Mouse (Mus musculus): ENCODE results near the gene Swi5. TPM values are rescaled to one million over a fixed set of nuclear protein-coding genes. Genes with fewer than 3 reads are reported as not detected.

Gene Swi5
- total RNA-seq, 1 experiment from 2014 or later, result 365 TPM

DNA sequence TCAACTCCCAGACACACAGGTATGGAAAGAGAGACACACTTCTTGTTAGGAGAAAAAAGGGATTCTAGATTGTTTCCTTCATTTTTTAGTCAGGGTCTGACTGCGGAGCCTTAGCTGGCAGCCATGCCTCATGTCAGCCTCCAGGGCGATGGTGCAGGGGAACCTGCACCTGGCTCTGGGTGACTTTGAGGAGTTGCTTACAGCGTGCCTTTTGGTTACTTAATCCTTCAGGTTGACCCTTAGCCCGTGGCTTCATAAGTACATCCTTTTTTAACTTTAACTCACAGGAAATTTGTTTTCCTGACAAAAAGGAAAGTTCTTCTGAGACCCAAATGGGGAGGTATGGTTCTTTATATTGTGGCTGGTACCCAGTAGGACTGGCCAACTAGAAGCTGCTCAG lies 44.9 kb downstream of the Swi5 start:
- ATAC-seq (replicated peaks in 1 of 2; ENCODE audit: insufficient read depth in 1 of 2, low FRiP score in 2 of 2, low TSS enrichment in 1 of 2, low read depth in 1 of 2, poor library complexity in 2 of 2, severe bottlenecking in 2 of 2), result no peak

DNA sequence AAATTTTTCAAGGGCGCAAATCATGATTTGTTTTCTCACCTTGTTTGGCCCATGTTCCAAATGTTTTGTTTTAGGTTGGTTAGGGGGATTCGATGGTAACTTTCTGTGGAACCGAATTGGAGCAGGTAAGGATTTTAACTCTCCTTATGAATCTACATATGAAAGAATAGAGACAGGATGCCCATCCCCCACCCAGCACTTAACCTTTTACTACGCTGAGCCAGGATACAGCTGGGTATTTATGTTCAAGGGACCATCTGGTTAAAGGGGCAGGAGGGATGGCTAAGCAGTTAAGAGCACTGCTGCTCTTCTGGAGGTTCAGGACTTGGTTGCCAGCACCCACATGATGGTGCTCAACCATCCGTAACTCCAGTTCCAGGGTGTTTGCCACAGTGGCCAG lies 47.3 kb downstream of the Swi5 start:
- no peak for ATAC-seq (replicated peaks in 1 of 2; ENCODE audit: insufficient read depth in 1 of 2, low FRiP score in 2 of 2, low TSS enrichment in 1 of 2, low read depth in 1 of 2, poor library complexity in 2 of 2, severe bottlenecking in 2 of 2)

GRCm38 (mm10) chr2:32238708-32239435 lies 49.0 kb downstream of the Swi5 start:
- ATAC-seq (replicated peaks in 1 of 2; ENCODE audit: insufficient read depth in 1 of 2, low FRiP score in 2 of 2, low TSS enrichment in 1 of 2, low read depth in 1 of 2, poor library complexity in 2 of 2, severe bottlenecking in 2 of 2), result no peak

DNA sequence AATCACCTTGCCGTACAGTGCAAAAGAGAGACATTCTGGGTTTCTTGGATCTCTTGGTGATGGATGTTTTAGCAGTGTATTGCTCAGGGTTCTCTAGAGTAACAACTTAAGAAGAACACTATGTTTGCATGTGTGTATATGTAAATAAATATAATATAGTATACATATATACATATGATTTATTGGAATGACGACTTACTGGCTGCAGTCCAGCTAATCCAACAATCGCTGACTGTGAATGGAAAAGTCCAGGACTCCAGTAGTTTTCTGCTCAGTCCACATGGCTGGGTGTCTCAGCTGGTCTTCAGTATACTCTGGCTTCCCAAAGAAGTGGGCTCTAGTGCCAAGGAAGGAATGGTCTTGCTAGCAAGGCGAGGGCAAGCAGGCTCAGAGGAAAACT lies 50.3 kb downstream of the Swi5 start:
- no peak for ATAC-seq (replicated peaks in 1 of 2; ENCODE audit: insufficient read depth in 1 of 2, low FRiP score in 2 of 2, low TSS enrichment in 1 of 2, low read depth in 1 of 2, poor library complexity in 2 of 2, severe bottlenecking in 2 of 2)

GRCm38 (mm10) chr2:32236760-32237487 lies 51.0 kb downstream of the Swi5 start:
- ATAC-seq (replicated peaks in 1 of 2; ENCODE audit: insufficient read depth in 1 of 2, low FRiP score in 2 of 2, low TSS enrichment in 1 of 2, low read depth in 1 of 2, poor library complexity in 2 of 2, severe bottlenecking in 2 of 2), result peak; percentile 43 to 53; a peak in 3 of 4 replicates

GRCm38 (mm10) chr2:32235886-32236759 lies 51.8 kb downstream of the Swi5 start, which contains the start of gene Pomt1:
Gene Pomt1 (plus strand): TSS chr2:32236590.
- peak; percentile 79 to 92 for ATAC-seq (replicated peaks in 1 of 2; ENCODE audit: insufficient read depth in 1 of 2, low FRiP score in 2 of 2, low TSS enrichment in 1 of 2, low read depth in 1 of 2, poor library complexity in 2 of 2, severe bottlenecking in 2 of 2)

GRCm38 (mm10) chr2:32235433-32235832 lies 52.4 kb downstream of the Swi5 start:
- no peak for ATAC-seq (replicated peaks in 1 of 2; ENCODE audit: insufficient read depth in 1 of 2, low FRiP score in 2 of 2, low TSS enrichment in 1 of 2, low read depth in 1 of 2, poor library complexity in 2 of 2, severe bottlenecking in 2 of 2)

Other genes starting within 250 kb of the Swi5 start
- gene Fam78a, start 203.2 kb downstream of the Swi5 start, total RNA-seq (2017), result 12.3 and 12.9 TPM in 2 replicates
- 1.1 and 2.2 TPM in 2 replicates for gene Plpp7, start 192.5 kb downstream of the Swi5 start, total RNA-seq (2017)
- gene Prrc2b, start 137.0 kb downstream of the Swi5 start, total RNA-seq (2017), result 19.9 and 25.0 TPM in 2 replicates
- gene Pomt1, start 51.5 kb downstream of the Swi5 start, total RNA-seq (2017), result 25.3 and 28.3 TPM in 2 replicates
- gene Uck1, start 27.9 kb downstream of the Swi5 start, total RNA-seq (2017), result 32.3 and 33.3 TPM in 2 replicates
- 37.5 and 47.3 TPM in 2 replicates for gene Golga2, start 691 bp downstream of the Swi5 start, total RNA-seq (2017)
- gene Ciz1, start 64.3 kb upstream of the Swi5 start, total RNA-seq (2017), result 76.7 and 78.2 TPM in 2 replicates
- gene Dnm1, start 65.3 kb upstream of the Swi5 start, total RNA-seq (2017), result not detected in 2 replicates
- 2.5 and 6.8 TPM in 2 replicates for gene 1110008P14Rik, start 93.9 kb upstream of the Swi5 start, total RNA-seq (2017)
- gene Lcn2, start 100.2 kb upstream of the Swi5 start, total RNA-seq (2017), result 91.4 and 276 TPM in 2 replicates
- 3.5 and 8.7 TPM in 2 replicates for gene Ptges2, start 107.8 kb upstream of the Swi5 start, total RNA-seq (2017)
- 2.4 and 3.8 TPM in 2 replicates for gene Naif1, start 162.4 kb upstream of the Swi5 start, total RNA-seq (2017)
- 10.8 and 22.3 TPM in 2 replicates for gene Slc25a25, start 163.4 kb upstream of the Swi5 start, total RNA-seq (2017)
- 10.0 and 11.6 TPM in 2 replicates for gene Fam102a, start 247.3 kb upstream of the Swi5 start, total RNA-seq (2017)

Measured in hematopoietic stem cell, adult 5-6 weeks (primary cell).